Mouse (Mus musculus): ENCODE results near the gene Spin1.

Spin1 gene

DNA sequence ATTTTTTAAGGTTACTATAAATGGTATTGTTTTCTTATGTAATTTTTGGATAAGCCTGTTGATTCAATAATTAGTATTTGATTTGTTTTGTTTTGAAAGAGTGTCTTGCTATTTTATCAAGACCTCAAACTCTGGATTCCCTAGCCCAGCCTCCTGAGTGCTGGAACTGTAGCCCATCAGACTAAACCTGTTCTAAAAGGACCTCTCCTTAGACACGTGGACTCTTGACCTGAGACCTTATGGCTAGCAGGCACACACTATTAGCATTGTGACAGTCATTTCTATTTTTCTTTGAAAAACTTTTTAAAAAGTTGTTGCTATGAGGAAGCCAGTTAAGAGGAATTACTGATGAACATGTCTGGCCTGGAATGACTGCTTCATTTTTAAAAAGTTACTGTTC lies 46.4 kb downstream of the Spin1 start:
- no peak for DNase-seq

GRCm38 (mm10) chr13:51152966-51153669 lies 52.4 kb downstream of the Spin1 start:
- no peak for DNase-seq

DNA sequence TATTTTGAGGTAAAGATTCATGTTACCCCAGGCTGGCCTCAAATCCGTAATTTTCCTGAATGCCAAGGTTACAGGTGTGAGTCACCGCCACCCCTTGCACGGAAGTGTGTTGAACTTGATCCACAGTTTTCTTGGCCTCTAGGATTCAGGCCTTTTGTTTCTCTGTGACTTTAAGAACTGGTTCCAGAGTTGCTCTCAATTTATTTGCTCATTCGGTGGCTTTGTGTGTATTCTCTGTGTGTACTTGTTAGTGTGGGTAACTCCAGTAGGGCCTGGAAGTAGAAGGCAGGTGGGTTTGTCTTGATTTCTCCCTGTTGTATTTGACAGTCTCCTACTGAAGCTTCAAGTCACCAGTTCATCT lies 53.0 kb downstream of the Spin1 start:
- no peak for DNase-seq

GRCm38 (mm10) chr13:51155178-51156013 lies 54.7 kb downstream of the Spin1 start:
- DNase-seq, result no peak

GRCm38 (mm10) chr13:51156014-51156386 lies 55.3 kb downstream of the Spin1 start:
- DNase-seq, result no peak

GRCm38 (mm10) chr13:51157291-51157690 lies 56.6 kb downstream of the Spin1 start:
- DNase-seq, result no peak

DNA sequence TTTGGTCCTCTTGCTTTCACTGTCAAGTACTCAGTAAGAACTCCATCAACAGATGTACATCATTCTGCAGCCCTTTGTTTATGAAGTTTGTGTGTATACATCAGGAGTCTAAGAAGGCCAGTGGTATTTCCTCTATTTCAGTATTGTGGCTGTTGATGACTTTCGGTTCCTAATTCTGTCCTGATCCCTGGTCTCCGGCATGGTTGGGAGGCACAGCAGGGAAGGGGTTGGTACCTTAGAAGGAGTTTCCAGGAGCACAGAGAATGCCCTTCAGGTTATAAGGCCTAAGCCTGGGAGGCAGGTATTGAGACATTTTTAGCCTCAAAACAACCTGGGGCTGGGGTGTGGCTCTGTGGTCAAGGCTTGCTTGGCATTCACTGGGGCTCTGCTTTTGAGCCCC lies 61.0 kb downstream of the Spin1 start:
- no peak for DNase-seq

- no peak for DNase-seq
These were observed 61.6 kb downstream of the Spin1 start for GRCm38 (mm10) chr13:51162246-51162645.

DNA sequence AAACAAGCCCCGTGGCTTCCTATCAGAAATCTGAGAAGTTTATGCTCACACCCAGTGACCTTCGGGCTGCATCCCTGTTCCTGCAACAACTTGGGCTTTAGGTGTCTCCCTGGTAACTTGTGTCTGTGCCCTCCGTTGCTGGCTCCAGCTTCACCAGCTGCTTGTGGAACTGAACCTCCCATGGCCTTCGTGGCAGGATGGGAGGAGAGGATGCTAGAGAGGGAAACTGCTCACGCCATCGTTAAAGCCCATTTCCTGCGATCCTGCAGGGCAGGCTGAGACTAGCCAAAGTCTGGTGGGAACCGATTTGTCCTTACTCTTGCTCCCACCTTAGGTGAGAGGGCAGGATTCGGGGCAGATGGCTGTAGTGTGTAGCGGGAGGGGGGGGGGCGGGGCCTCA lies 66.0 kb downstream of the Spin1 start:
- no peak for DNase-seq

DNA sequence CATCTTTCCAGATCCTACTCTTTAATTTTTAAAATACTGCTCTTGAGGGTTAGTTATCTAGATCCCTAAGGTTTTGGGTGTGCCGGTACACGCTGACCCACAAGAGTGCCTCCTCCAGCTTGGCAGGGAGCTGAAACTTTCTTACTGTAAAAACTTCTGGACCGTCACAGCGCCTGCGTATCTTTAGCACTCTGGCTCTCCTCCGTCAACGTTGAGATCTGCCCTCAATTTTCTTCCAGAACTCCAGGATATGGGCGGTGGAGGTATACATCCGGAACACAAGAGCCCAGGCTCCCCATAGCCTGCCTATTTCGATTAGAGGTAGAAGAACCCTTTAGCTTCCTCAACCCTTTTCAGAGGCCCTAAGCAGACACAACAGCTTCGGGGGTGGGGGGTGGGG lies 69.5 kb downstream of the Spin1 start:
- no peak for DNase-seq

- peak; percentile 43 to 61 for DNase-seq
These were observed 70.3 kb downstream of the Spin1 start, which contains the start of gene Nxnl2 for GRCm38 (mm10) chr13:51170691-51171680. Nxnl2 (plus strand) TSS chr13:51171022.

- DNase-seq, result no peak
These were observed 71.9 kb downstream of the Spin1 start for GRCm38 (mm10) chr13:51172601-51173000.

DNA sequence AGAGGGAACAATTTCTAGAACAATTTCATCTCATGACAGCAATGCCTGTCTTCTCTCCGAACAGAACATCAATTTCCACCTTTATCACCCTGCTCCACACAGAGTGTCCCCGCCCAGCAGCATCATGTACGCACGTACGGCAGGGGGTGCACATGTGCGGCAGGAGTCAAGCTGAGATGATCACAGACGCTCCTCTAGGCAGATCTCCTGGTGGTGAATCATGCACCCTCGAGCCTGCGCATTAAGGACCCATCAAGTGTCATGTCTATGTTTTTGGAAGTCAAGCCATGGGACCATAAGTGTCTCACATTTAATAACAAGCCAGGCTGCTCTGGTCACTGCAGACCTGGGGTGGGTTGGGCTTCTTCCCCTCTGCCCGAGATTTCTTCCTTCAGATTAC lies 78.3 kb downstream of the Spin1 start:
- no peak for DNase-seq

GRCm38 (mm10) chr13:51179362-51179761 lies 78.7 kb downstream of the Spin1 start:
- DNase-seq, result no peak

GRCm38 (mm10) chr13:51182236-51182635 lies 81.6 kb downstream of the Spin1 start:
- DNase-seq, result no peak

- no peak for DNase-seq
These were observed 84.2 kb downstream of the Spin1 start for GRCm38 (mm10) chr13:51184896-51185295.

GRCm38 (mm10) chr13:51190336-51190735 lies 89.7 kb downstream of the Spin1 start:
- DNase-seq, result no peak

DNA sequence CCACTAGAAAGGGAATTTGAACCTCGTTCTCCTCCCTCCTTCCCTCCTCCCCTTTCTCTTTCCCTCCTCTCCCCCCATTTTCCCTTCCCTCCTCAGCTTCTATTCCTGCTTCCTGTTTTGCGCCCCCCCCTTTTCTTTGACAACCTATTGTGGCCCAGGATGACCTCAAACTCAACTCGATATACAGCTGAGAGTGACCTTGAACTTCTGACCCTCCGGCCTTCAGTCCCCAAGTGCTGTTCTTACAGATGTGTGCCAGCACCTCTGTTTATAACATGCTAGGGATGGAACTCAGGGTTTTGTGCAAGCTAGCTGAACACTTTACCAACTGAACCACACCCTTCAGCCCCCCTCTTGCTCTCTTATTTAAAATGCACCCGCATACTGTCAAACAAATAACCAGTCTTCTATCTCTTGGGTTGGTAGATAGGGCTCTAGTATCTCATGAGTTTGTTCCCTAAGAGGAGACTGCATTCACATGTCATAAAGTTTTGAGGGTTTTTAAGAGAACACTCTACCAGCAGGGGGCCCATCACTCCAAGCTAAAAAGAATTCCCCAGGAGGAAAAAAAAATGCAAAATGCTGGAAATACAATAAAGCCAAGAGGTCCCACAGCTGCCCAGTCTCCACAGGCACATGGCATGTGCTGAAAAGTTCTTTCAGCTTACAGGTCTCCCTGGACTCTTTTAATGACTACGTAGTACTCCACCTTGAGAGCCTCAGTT lies 90.9 kb downstream of the Spin1 start:
- no peak for DNase-seq

GRCm38 (mm10) chr13:51193893-51194292 lies 93.2 kb downstream of the Spin1 start:
- no peak for DNase-seq

- DNase-seq, result no peak
These were observed 97.0 kb downstream of the Spin1 start for GRCm38 (mm10) chr13:51197699-51198098.

DNA sequence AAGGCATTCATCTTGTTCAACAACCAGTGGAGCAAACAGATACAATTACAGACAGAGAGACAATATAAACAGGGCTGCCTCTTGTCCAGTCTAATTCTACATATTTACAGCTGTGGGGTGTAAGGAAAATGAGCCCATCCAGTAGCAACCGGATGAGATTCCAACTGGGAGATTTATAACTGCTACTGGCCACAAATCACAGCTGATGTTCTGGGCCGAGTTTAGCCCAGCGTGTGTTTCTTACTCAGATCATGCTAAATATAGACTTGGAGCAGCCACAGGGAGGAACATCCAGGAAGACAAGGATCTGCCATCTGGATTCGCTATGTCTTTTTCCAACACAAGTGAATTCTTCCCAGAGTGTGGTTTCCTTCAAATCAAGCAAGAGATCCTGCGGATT lies 97.5 kb downstream of the Spin1 start:
- DNase-seq, result no peak

Data from thymus, adult 18-20 months (tissue).